Mouse (Mus musculus): ENCODE data around the gene Tnfaip2.

The Tnfaip2 gene

DNA sequence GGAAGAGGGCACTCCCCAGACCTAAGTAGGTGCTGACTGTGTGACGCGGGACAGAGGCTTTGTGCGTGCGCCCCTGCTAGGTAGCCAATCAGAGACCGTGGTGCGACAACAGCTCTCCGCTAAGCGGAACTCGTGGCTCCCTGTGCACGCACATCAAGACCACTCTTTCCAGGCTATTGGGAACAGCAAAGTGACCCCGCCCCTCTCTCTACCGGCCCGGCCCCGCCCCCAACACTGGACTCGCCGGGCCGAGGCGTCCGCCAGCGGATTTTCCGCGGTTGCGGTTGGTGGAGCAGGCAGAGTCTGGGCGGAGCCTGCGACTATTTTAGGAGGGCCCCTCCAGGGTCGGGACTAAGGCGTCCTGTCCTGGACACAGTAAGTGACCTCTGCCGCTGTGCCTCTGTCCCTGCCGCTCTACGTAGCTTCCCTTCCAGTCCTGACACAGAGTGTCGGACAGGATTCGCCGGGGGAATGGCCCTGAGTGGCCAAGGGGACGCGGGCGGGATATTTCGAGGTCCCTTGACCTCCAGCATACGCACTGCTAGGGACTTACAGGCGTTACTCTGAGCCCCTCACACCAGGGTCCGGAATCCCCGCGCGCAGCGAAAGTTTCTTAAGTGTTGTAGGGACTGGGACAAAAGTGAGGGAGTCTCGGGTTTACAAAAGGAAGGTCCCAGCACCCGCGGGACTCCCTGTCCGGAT, at the start of gene Tnfaip2:
TSS of gene Tnfaip2 (plus strand) at position 161 of the 702 bp plus-strand sequence.
- peak; percentile 83 for DNase-seq (ENCODE audit: inconsistent ontology term)

- DNase-seq (ENCODE audit: inconsistent ontology term), result no peak
Measured at GRCm38 (mm10) chr12:111394008-111394407, 48.3 kb upstream of the Tnfaip2 start.

DNA sequence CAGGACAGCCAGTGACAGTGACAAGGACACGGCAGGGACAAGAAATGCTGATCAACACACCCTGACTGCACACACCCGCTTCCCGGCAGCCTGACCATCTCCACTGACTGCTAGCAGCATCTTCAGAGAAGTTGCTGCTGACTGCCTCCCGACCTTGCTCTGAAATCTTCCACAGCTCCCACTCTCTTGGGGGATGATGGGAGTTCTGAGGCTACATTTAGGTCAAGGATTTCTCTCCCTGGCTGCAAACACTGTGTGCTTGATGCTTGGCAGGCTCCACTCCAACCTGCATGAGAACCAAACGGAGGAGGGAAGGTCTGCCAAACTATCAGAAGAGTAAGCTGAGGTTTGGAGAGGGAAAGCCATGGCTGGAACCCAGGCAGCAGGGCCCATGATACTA, 45.3 kb upstream of the Tnfaip2 start:
- DNase-seq (ENCODE audit: inconsistent ontology term), result no peak

DNA sequence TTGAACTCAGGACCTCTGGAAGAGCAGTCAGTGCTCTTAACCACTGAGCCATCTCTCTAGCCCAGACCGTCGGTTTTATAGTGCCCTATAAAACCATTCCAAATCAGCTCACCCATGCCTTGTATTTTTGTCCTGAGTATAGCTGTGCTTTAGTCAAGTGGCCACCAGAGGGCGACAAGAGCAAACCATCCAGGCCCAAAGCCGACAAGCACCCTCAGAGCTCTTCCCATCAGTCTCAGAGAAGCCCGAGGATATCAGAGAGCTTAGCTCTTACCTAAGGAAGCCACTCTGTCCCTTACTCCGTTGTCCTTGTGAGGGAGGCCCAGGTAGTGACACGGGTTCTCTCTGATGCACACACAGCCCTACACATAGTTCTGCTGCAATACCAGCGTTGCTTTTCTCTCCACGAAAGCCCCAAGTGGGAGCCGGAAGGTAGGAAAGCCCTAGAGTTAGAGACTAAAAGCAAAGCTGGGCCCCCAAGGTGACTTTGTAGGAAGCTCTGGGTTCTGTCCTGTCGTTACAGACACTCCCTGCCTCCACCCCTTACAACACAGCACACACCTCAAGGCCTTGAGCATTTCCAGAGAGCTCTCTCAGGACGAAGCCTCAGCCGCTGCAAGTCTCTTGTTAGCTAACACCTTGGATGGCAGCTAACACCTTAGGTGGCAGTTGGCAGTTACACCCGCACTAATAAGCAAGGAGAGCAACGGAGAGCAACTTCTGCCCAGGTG, 40.6 kb upstream of the Tnfaip2 start:
- DNase-seq (ENCODE audit: inconsistent ontology term), result peak; percentile 78

DNA sequence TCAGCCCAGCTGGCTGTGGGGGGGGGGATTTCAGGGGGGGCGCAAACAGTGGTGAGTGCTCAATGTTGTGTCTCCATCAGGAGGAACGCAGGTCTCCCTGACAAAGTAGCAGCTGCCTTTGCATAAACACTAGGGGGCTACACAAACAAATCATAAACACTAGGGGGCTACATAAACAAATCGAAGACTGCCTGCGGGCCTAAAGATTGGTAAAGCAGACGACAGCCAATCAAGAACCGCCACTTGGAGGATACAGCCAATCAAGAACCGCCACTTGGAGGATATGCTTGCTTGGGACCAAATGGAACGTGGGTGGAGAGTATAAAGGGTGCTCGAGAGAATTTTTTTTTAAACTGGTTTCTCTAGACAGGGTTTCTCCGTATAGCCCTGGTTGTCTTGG, 37.4 kb upstream of the Tnfaip2 start:
- DNase-seq (ENCODE audit: inconsistent ontology term), result no peak

DNA sequence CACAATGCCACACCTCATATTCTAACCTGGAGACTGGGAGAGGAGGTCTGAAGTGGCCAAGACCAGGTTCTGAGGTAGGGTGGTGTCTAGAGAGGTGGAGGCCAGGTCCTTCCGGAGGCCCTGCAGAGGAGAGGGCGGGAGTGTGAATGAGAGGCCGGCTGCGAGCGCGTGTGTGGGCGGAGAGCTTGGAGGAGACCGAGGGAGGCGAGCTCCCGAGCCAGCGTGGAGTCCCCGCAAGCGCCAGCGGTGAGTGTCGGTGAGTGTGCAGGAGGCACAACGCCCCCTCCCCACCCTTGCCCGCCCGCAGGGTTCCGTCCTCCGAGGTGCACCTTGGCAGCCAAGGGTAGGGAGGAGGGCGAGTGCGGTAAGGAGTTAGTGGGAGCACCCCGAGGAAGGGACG, 35.6 kb upstream of the Tnfaip2 start, which contains the start of gene Lbhd2:
TSS of gene Lbhd2 (plus strand) at position 188 of the 400 bp plus-strand sequence.
- DNase-seq (ENCODE audit: inconsistent ontology term), result no peak

GRCm38 (mm10) chr12:111409583-111409982, 32.7 kb upstream of the Tnfaip2 start:
- DNase-seq (ENCODE audit: inconsistent ontology term), result no peak

DNA sequence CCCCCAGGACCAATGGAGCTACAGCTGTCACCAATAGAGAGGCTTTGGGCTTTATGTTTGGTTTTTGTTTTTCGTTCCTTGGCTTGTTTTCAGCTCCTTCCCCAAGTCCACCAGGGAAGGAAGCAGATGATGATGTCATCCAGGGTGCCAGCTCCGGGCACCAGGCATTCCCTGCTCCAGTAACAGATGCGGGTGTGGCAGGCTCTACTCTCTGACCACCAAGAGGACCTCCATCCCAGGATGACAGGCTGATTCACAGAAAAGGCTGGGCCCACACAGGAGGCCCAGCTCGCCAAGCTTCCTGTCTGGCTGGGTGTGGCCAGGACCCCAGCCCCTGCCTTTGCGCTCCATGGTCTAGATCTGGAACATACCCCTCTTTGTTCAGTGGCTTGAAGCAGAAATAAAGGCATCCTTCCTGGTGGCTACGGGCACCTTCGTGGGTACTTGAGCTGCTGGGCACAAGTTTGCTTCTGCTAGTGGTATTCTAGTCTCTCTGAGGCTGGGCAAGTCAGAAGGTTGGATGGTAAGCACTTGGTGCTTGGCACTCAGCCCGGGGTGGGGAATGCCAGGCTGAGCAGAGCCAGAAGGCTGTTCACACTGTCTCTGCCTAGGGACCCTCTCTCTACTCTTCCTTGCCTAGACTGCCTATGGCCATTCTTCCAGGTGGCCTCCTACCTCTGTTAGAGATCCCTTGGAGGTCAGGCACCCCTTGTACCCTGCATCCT, 30.5 kb upstream of the Tnfaip2 start:
- no peak for DNase-seq (ENCODE audit: inconsistent ontology term)

DNA sequence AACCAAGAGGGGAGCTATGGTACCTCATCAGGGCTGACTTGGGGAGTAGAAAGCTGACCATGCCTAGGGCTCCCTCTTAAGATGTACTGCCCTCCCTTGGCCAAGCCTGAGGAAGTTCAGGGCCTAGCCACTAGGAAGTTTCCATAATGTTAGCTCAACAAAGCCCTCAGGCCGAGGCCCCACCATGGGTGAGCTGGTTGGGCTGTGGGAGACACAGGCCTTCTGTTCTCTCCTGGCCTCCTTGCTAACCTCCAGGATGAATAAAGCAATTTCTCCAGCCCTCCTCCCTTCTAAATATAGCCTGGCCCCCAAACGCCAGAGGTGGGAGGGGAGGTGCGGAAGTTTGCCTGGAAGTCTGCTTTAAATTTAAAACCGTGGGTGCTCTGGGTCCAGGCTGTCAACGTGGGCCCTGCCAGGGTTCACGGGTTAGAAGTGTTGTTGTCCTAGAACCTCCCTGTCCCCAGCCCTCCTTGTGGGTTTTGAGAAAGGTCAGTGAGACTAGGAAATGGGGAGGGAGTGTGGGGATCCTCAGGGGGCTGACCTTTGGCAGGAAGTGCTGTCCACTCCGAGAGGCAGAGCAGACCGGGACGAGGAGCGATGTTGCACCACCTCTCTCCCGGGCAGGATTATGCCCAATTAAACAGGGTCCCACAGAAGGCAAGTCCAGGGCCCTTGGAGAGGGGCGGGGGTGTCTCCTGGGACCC, 29.5 kb upstream of the Tnfaip2 start:
- no peak for DNase-seq (ENCODE audit: inconsistent ontology term)

DNA sequence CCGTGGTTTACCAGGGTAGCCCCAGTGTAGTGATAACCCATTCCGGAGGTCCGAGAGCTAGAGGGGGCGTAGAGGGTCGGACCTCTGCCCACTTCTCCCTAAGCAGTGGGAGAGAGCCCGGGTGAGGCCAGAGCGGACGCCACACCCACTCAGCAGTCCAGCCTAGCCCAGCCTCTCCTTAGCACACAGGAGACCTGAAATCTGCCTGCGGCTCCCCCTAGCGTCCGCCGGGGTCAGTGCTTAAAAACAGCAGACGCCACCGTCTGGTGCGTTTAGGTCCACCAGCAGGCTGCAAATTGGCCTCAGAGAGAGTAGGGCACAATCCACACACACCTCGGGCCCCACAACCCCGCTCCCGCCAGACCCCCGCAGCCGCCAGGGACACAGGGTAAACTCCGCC, 29.0 kb upstream of the Tnfaip2 start:
- peak; percentile 94 for DNase-seq (ENCODE audit: inconsistent ontology term)

DNA sequence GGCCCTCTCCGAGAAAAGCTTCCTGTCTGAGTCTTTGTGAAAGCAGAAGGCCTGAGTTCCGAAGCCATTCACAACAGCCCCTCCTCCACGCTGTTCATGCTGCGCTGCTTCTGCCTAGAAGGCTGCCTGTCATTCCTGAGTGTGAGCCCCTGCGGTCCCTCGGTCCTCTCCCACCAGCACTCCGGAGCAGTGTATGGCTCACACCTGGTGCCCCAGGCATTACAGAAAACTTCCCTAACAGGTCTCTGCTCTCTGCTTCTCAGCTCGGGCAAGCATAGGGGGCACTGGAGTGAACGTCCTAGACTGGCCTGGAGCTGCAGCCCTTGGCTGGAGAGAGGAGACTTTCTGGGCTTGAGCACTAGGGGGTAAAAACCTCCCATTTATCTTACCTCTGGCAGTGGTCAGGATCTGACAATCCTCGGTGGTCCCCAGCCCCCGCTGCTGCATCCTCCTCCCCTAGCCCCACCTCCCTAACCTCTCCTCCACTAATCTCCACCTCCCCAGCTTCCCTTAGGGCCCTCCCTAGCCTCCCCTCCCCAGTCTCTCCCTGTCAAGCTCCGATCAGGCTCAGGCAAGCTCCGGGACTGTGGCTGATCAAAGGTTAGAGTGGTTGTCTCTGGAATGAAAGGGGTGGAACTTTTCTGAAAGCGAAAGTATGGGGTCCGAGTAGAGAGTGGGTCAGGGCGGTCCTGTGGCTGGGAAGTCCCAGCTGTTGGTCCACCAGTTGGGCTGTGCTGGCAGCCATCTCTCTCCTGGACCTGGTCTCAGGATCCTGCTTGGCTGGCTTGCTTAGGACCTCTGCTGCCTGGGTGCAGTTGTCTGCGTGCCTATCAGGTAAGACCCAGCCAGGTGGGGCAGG, 25.1 kb upstream of the Tnfaip2 start, which contains the start of gene Exoc3l4:
TSS of gene Exoc3l4 (plus strand) at position 97 of the 859 bp plus-strand sequence.
- DNase-seq (ENCODE audit: inconsistent ontology term), result no peak

DNA sequence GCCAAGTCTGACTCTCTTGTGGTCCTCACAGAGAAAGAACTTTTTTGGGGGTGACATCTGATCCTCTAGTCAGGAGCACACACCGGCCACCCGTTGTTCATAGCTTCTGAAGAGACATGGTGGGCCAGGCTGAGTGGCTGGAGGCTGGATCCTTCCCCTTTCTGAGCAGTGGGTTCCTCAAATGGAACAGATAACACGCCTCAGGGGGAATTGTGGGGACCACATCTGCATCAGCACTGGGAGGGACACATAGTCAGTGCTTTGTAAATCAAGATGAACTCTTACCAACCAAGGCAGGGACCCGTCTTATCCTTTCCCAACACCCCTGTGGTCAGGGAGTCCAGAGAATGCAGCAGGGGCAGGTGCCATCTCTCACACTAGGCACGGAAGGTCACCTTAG, 22.4 kb upstream of the Tnfaip2 start:
- DNase-seq (ENCODE audit: inconsistent ontology term), result no peak

DNA sequence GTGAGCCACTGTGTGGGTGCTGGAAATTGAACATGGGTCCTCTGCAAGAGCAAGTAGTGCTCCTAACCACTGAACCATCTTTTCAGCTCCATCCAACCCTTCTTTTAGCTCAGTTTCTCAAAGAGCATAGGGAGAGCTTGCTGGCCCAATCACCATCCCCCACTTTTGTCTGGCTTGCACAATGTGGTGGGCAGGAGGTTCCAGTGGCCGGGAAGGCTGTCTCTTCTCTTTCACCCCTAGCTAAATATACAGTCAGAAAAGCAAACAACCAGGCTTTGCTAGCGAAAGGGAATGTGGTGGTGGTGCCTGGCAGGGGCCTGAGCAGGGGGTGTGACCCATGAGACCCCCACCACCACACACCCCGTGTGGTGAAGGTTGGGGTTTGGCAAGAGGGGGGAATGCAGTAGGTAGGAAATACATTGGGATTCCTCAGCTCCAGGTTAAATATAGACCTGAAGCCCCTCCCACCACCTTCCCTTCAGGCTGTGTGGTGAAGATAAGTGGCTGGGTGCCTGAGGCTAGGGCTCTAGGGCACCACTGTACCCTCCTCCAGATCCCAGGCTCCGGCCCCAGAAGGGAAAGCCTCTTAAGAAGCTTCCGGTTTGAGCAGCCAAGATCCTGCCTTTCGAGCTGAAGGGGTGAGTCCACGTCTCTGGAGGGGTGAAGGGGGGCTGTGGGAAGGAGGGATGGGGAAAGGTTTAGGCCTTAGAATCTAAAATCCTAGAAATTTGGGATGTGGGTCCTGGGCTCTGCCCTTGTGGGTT, 21.1 kb upstream of the Tnfaip2 start:
- DNase-seq (ENCODE audit: inconsistent ontology term), result no peak

- DNase-seq (ENCODE audit: inconsistent ontology term), result no peak
Measured at GRCm38 (mm10) chr12:111422852-111423251, 19.4 kb upstream of the Tnfaip2 start.

GRCm38 (mm10) chr12:111423570-111424129, 18.6 kb upstream of the Tnfaip2 start:
- DNase-seq (ENCODE audit: inconsistent ontology term), result no peak

GRCm38 (mm10) chr12:111424547-111424946, 17.7 kb upstream of the Tnfaip2 start:
- DNase-seq (ENCODE audit: inconsistent ontology term), result no peak

- DNase-seq (ENCODE audit: inconsistent ontology term), result peak; percentile 72
Measured at GRCm38 (mm10) chr12:111425258-111425657, 17.0 kb upstream of the Tnfaip2 start.

- DNase-seq (ENCODE audit: inconsistent ontology term), result peak; percentile 84
Measured at GRCm38 (mm10) chr12:111425789-111426460, 16.3 kb upstream of the Tnfaip2 start.

GRCm38 (mm10) chr12:111427438-111428113, 14.7 kb upstream of the Tnfaip2 start:
- DNase-seq (ENCODE audit: inconsistent ontology term), result no peak

All from Muller cell, postnatal 12 days (primary cell).